Comparison of ENCODE assay signal across 23 mouse cellular contexts in the genomic region with DNA sequence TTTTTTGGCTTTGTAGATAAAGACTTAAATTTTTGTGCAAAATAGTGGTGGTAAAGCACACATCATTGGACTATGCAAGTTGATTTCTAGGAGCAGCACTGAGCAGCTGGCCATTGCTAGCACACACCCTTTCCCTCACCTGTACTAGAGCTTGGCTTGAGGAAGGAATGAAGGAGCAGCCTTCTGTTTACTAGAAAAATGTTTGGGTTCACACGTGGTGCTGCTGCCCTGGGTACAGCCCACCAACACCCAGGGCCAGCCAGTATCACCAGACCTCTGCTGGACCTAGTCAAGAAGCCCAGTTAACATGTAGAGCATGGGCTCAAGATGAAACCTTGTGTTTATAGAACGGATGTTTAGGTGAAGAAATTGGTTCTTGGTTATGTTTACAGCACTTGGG. TPM values are rescaled to one million over a fixed set of nuclear protein-coding genes. Genes with fewer than 3 reads are reported as not detected.
DNase-seq lines count a peak whose midpoint lies in the region; ATAC-seq and TF ChIP-seq lines count a peak whose summit lies in the region.
"Had no signal": no experiment of that assay in that cellular context is flagged by ENCODE, and none has a peak within 500 bp of the region (broad histone marks: within the 10 kb centered on the region; RNA-seq: fewer than 3 reads in every experiment).

No protein-coding gene starts in this region.

- no peak overlapping the region for H3K27ac ChIP-seq in kidney, adult 2 months (ENCODE audit: insufficient read depth, low read depth, low read length)
- H3K27ac ChIP-seq in liver, postnatal 0 days (ENCODE audit: low read depth): peak overlapping the region; percentile 49
- H3K27ac ChIP-seq in liver, embryonic 11.5 days (ENCODE audit: low read depth, low read length): no peak overlapping the region
- H3K27ac ChIP-seq: embryonic facial prominence, embryonic 10.5 days; embryonic facial prominence, embryonic 12.5 days; forebrain, embryonic 13.5 days; forebrain, embryonic 15.5 days had no signal

- TF ChIP-seq EP300 in liver, postnatal 0 days (IDR thresholded peaks at IDR 0.05; ENCODE audit: low read depth): no peak

- no peak overlapping the region for H3K4me2 ChIP-seq in liver, postnatal 0 days (ENCODE audit: low read depth, low read length)
- no peak overlapping the region for H3K4me2 ChIP-seq in liver, embryonic 11.5 days
- H3K4me2 ChIP-seq: embryonic facial prominence, embryonic 12.5 days; forebrain, embryonic 13.5 days; forebrain, embryonic 15.5 days had no signal

- 70% methylated on average over 2 of the region's 2 CpGs for WGBS in kidney, adult 2 months
- 71% methylated on average over 2 of the region's 2 CpGs for WGBS in liver, postnatal 0 days (ENCODE audit: insufficient replicate concordance)
- 77% methylated on average over 2 of the region's 2 CpGs for WGBS in liver, embryonic 11.5 days

- no peak for TF ChIP-seq CTCF in kidney, adult 2 months (conservative IDR thresholded peaks at IDR 0.05; ENCODE audit: insufficient read depth, insufficient read length, low read depth, low read length)
- TF ChIP-seq CTCF in liver, postnatal 0 days (IDR thresholded peaks at IDR 0.05; ENCODE audit: low read depth): no peak

- no peak for TF ChIP-seq POLR2A in kidney, adult 2 months (IDR thresholded peaks at IDR 0.05; ENCODE audit: low read depth, low read length)

- H3K36me3 ChIP-seq in kidney, adult 2 months (ENCODE audit: control insufficient read depth, insufficient read depth, low read length): peaks cover 2% of the 10 kb centered on the region; the same call in 1 of the 2 replicates
- peaks cover 58% of the 10 kb centered on the region for H3K36me3 ChIP-seq in liver, postnatal 0 days (replicated peaks; ENCODE audit: insufficient read depth, low read length)
- H3K36me3 ChIP-seq in liver, embryonic 11.5 days (ENCODE audit: control insufficient read depth, insufficient read depth, low read length): peaks cover 22% of the 10 kb centered on the region; the same call in 1 of the 2 replicates

- H3K4me3 ChIP-seq in kidney, adult 2 months (ENCODE audit: insufficient read depth, low read depth, low read length): no peak overlapping the region
- no peak overlapping the region for H3K4me3 ChIP-seq in liver, postnatal 0 days (ENCODE audit: low read depth, low read length)
- H3K4me3 ChIP-seq in liver, embryonic 11.5 days (ENCODE audit: low read depth, low read length): no peak overlapping the region
- H3K4me3 ChIP-seq: embryonic facial prominence, embryonic 10.5 days; embryonic facial prominence, embryonic 12.5 days; forebrain, embryonic 13.5 days; forebrain, embryonic 15.5 days had no signal

- H3K9ac ChIP-seq in liver, postnatal 0 days (replicated peaks): no peak overlapping the region
- no peak overlapping the region for H3K9ac ChIP-seq in liver, embryonic 11.5 days (ENCODE audit: low read depth, low read length)
- H3K9ac ChIP-seq: embryonic facial prominence, embryonic 12.5 days; forebrain, embryonic 13.5 days; forebrain, embryonic 15.5 days had no signal

- no peak for ATAC-seq in liver, postnatal 0 days
- ATAC-seq in liver, embryonic 11.5 days (replicated peaks; ENCODE audit: low FRiP score): no peak
- ATAC-seq: activated CD4-positive, CD25-positive, alpha-beta regulatory T cell, adult 4 months; CD4-positive, CD25-positive, alpha-beta regulatory T cell, adult 4 months; forebrain, embryonic 13.5 days; forebrain, embryonic 15.5 days; Patski had no signal

- 0 out of 2 replicates have a peak, but pooled peaks cover 7% of the 10 kb centered on the region for H3K4me1 ChIP-seq in kidney, adult 2 months (ENCODE audit: control insufficient read depth, insufficient read depth, low read length)
- H3K4me1 ChIP-seq in liver, postnatal 0 days (ENCODE audit: insufficient read depth): peaks cover 5% of the 10 kb centered on the region; the same call in 1 of the 2 replicates
- peaks cover 7% of the 10 kb centered on the region for H3K4me1 ChIP-seq in liver, embryonic 11.5 days (replicated peaks; ENCODE audit: control insufficient read depth, insufficient read depth, low read length)
- H3K4me1 ChIP-seq: embryonic facial prominence, embryonic 12.5 days; forebrain, embryonic 13.5 days; forebrain, embryonic 15.5 days had no signal

- no peaks in the 10 kb centered on the region for H3K9me3 ChIP-seq in liver, postnatal 0 days (ENCODE audit: low read length)
- H3K9me3 ChIP-seq in liver, embryonic 11.5 days (ENCODE audit: control insufficient read depth, low read length): no peaks in the 10 kb centered on the region
- H3K9me3 ChIP-seq: embryonic facial prominence, embryonic 10.5 days; embryonic facial prominence, embryonic 12.5 days; forebrain, embryonic 13.5 days; forebrain, embryonic 15.5 days; G1E had no signal

- H3K27me3 ChIP-seq in kidney, adult 2 months (replicated peaks; ENCODE audit: control insufficient read depth, insufficient read depth, low read length): no peaks in the 10 kb centered on the region
- H3K27me3 ChIP-seq in liver, postnatal 0 days (ENCODE audit: insufficient read depth, low read length): peaks cover 6% of the 10 kb centered on the region
- H3K27me3 ChIP-seq in liver, embryonic 11.5 days (replicated peaks; ENCODE audit: control insufficient read depth, insufficient read depth, low read length): peaks cover 20% of the 10 kb centered on the region
- H3K27me3 ChIP-seq: CH12.LX, Patski had no signal

- DNase-seq in heart, adult 11 months: peak; percentile 92
- DNase-seq in heart, postnatal 14 days: no peak
- DNase-seq in kidney, adult 2 months: peak; percentile 15
- no peak for DNase-seq in kidney, adult 8-10 months
- no peak for DNase-seq in liver, postnatal 0 days
- no peak for DNase-seq in liver, embryonic 11.5 days (ENCODE audit: low spot score)
- DNase-seq: adrenal gland, adult 8-10 months; adrenal gland, postnatal 14 days; adrenal gland, postnatal 36 days; B cell, adult 2 months; cerebellum, adult 11-12 months; cerebellum, adult 2 months; cerebellum, postnatal 10 days; cerebellum, postnatal 25 days had no signal

- intact Hi-C loops in heart, postnatal 14 days (cut with DNase I): no loop called here

RNA-seq across cellular contexts. Expression of gene Esrp2, which starts 6.8 kb away (rescaled TPM):
- total RNA-seq in heart, postnatal 14 days (2021): 1 to 10 TPM in 1 of 2 experiments, under 1 TPM in 1; 0.45 to 1.0 TPM
- 31.0 and 34.3 TPM in 2 replicates for polyA plus RNA-seq in kidney, adult 2 months (2012; rRNA removed)
- polyA plus RNA-seq in liver, postnatal 0 days (2015; fragmentation: Nextera tagmentation; extraction: Ambion mirVana): 24.0 and 26.7 TPM in 2 replicates
- 11.6 and 12.7 TPM in 2 replicates for polyA plus RNA-seq in liver, embryonic 11.5 days (2014; fragmentation: Nextera tagmentation; extraction: Ambion mirVana)
- total RNA-seq: G1E had no signal
- polyA plus RNA-seq: CD4-positive, CD25-positive, alpha-beta regulatory T cell, adult 4 months; G1E had no signal

RNA-seq across cellular contexts. Expression of gene Pla2g15, which starts 20.2 kb away (rescaled TPM):
- total RNA-seq in heart, postnatal 14 days (2021): 1 to 10 TPM; 5.5 to 8.1 TPM
- 9.4 and 10.2 TPM in 2 replicates for polyA plus RNA-seq in kidney, adult 2 months (2012; rRNA removed)
- 7.2 and 7.7 TPM in 2 replicates for polyA plus RNA-seq in liver, postnatal 0 days (2015; fragmentation: Nextera tagmentation; extraction: Ambion mirVana)
- polyA plus RNA-seq in liver, embryonic 11.5 days (2014; fragmentation: Nextera tagmentation; extraction: Ambion mirVana): 9.2 and 9.6 TPM in 2 replicates

RNA-seq across cellular contexts. Expression of gene Slc7a6, which starts 38.7 kb away (rescaled TPM):
- 10 to 100 TPM; 12.2 to 13.8 TPM for total RNA-seq in heart, postnatal 14 days (2021)
- polyA plus RNA-seq in kidney, adult 2 months (2012; rRNA removed): 8.2 and 9.8 TPM in 2 replicates
- polyA plus RNA-seq in liver, postnatal 0 days (2015; fragmentation: Nextera tagmentation; extraction: Ambion mirVana): 2.6 and 3.2 TPM in 2 replicates
- 46.3 and 52.5 TPM in 2 replicates for polyA plus RNA-seq in liver, embryonic 11.5 days (2014; fragmentation: Nextera tagmentation; extraction: Ambion mirVana)

Comparison
In these comparisons a context has a peak if more than half of its experiments do, and no peak if none do; other contexts are left out.
1. DNase-seq: peak in heart, adult 11 months (single experiment) and kidney, adult 2 months (single experiment); none in heart, postnatal 14 days (0 of 2), kidney, adult 8-10 months (0 of 2), liver, postnatal 0 days (single experiment) and liver, embryonic 11.5 days (single experiment).